Mouse (Mus musculus): ENCODE results near the gene Rsph3b.
"Not testable (repeated sequence)": the region's sequence is repeated elsewhere in the genome, so short reads cannot be mapped to it uniquely, and the experiment has no call there.

DNA sequence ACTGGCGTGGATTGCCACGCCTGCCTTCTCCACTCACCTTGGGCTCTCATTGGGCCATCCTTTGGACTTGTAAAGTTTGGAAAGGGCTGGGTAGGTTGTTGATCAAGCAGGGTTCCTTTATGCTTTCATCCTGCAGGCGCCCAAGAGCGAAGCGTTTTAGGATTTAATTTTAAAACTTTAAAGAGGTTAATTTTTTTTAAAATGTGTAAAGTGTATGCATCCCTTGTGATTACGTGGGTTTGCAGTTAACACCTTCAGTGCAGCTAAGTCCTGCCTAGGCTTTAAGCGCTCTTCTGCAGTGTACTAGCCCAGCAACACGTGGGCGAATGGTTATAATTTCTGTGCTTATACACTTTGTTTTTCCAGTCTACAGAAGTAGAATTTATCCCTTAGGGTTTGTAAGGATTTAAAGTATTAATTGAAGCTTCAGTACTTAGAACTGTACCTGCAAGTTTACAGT is 317 bp upstream of the Rsph3b start:
- not testable (repeated sequence) for TF ChIP-seq CTCF, EP300 (IDR thresholded peaks at IDR 0.05; ENCODE audit: low read depth)
